30 mouse cellular contexts compared by ENCODE assay signal in the genomic region with DNA sequence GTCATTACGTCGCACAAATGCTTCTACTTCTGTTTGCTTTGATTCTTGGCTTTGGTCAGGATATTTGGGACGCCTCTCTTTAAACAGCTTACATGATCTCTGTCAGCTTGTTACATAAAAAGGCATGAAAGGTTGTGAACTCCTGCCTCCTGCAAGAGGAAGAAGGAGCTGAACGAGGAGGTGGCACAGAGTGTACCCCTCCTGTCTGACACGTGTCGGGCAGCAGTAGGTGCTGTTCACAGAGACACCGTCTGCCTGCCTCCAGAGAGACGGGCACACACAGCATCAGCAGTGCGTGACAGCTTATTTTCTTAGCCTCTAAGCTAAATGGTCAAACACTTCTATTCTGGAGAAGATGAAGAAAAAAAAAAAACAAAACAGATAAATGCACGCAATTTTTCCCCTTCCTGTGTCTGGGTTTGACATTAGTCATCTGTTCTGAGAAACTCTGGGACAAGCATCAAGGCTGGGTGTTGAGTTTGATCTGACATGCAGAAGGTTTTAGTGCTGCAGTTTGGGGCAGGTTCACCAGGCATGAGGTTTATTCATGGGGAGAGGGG.
A peak's percentile ranks its signal among the peaks of the same experiment; 100 is the strongest.
DNase-seq lines count a peak whose midpoint lies in the region; ATAC-seq lines count a peak whose summit lies in the region.
"Had no signal": no experiment of that assay in that cellular context is flagged by ENCODE, and none has a peak within 500 bp of the region (broad histone marks: within the 10 kb centered on the region; RNA-seq: fewer than 3 reads in every experiment).

No protein-coding gene starts in this region.

- H3K4me1 ChIP-seq in megakaryocyte, embryonic 14.5 days = peaks cover 48% of the 10 kb centered on the region

- peak overlapping the region; percentile 44 for H3K4me3 ChIP-seq in megakaryocyte, embryonic 14.5 days (replicated peaks)
- H3K4me3 ChIP-seq: embryonic facial prominence, embryonic 10.5 days; embryonic facial prominence, embryonic 13.5 days; erythroblast, embryonic 14.5 days; forebrain, embryonic 12.5 days; forebrain, embryonic 15.5 days; heart, embryonic 12.5 days; heart, embryonic 15.5 days; hindbrain, embryonic 10.5 days; hindbrain, embryonic 13.5 days had no signal

- H3K9me3 ChIP-seq in megakaryocyte, embryonic 14.5 days = no peaks in the 10 kb centered on the region
- H3K9me3 ChIP-seq: embryonic facial prominence, embryonic 10.5 days; embryonic facial prominence, embryonic 13.5 days; forebrain, embryonic 12.5 days; forebrain, embryonic 15.5 days; heart, embryonic 12.5 days; heart, embryonic 15.5 days; hindbrain, embryonic 10.5 days; hindbrain, embryonic 13.5 days had no signal

- no peak for ATAC-seq in megakaryocyte, adult 5-6 weeks (ENCODE audit: poor library complexity, severe bottlenecking)
- ATAC-seq: activated CD4-positive, CD25-positive, alpha-beta regulatory T cell, adult 4 months; forebrain, embryonic 15.5 days; hindbrain, embryonic 16.5 days; inflammation-experienced regulatory T-cells, adult 6 months had no signal

- peak; percentile 31 to 50 for DNase-seq in spleen, postnatal 36 days (ENCODE audit: low spot score in 2 of 2)
- no peak for DNase-seq in spleen, adult 18-20 months
- peak; percentile 40 for DNase-seq in brain, adult 2 months (ENCODE audit: low read depth, low spot score)
- DNase-seq in natural killer cell, adult 2 months (ENCODE audit: low spot score in 2 of 2) = no peak
- DNase-seq in cerebellum, adult 11-12 months = no peak
- DNase-seq: adrenal gland, postnatal 10 days; adrenal gland, postnatal 36 days; cerebellum, adult 11 months; cerebellum, adult 8-10 months; cerebellum, postnatal 10 days; cerebellum, postnatal 36 days; embryo, embryonic 11 days; gastrocnemius, postnatal 25 days; heart, adult 18-20 months; heart, postnatal 10 days; heart, postnatal 36 days had no signal

- peaks cover 2% of the 10 kb centered on the region for H3K27me3 ChIP-seq in megakaryocyte, embryonic 14.5 days (replicated peaks)
- H3K27me3 ChIP-seq: forebrain, embryonic 15.5 days; heart, embryonic 12.5 days; heart, embryonic 15.5 days had no signal

- H3K36me3 ChIP-seq in megakaryocyte, embryonic 14.5 days (replicated peaks; ENCODE audit: low read length) = no peaks in the 10 kb centered on the region
- H3K36me3 ChIP-seq: embryonic facial prominence, embryonic 10.5 days; embryonic facial prominence, embryonic 13.5 days; forebrain, embryonic 12.5 days; forebrain, embryonic 15.5 days; heart, embryonic 12.5 days; heart, embryonic 15.5 days; hindbrain, embryonic 10.5 days; hindbrain, embryonic 13.5 days had no signal

Comparison
In these comparisons a context has a peak if more than half of its experiments do, and no peak if none do; other contexts are left out.
1. DNase-seq: peak in spleen, postnatal 36 days (2 of 2) and brain, adult 2 months (single experiment); none in spleen, adult 18-20 months (0 of 2), natural killer cell, adult 2 months (0 of 2) and cerebellum, adult 11-12 months (single experiment).